Mouse (Mus musculus) cerebellum, postnatal 14 days (tissue): ENCODE measurements around the gene Il12rb2.
A peak's percentile ranks its signal among the peaks of the same experiment; 100 is the strongest.

Experiments
- DNase-seq, 2 experiments: peaks; one replicate each; pipeline ENCODE4 v3.0.0; 2021; ENCODE audit warnings: mixed read lengths in 2 of 2

Il12rb2 gene

DNA sequence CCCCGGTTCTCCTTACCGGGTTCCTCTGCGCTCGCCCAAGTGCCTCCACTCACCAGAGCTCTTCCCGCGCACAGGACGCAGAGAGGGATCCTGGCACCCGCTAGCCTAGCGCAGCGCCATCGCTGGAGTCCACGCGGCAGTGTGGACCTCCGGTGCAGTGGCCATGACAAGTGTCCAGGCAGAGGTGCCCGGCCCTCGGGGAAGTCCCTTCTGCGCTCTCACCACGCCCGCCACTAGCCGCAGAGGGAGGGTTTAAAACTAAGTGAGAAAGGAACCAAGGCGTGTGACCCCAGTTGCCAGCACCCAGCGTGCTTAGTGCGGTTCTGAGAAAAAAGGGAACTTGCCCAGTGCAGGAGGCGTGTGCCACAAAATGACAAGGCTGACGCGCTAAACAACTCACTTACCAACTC, at the start of gene Il12rb2:
Gene Il12rb2 (minus strand): TSS at position 207 of the 410 bp plus-strand sequence.
- peak in 1 of 2 experiments; percentile 4 for DNase-seq

DNA sequence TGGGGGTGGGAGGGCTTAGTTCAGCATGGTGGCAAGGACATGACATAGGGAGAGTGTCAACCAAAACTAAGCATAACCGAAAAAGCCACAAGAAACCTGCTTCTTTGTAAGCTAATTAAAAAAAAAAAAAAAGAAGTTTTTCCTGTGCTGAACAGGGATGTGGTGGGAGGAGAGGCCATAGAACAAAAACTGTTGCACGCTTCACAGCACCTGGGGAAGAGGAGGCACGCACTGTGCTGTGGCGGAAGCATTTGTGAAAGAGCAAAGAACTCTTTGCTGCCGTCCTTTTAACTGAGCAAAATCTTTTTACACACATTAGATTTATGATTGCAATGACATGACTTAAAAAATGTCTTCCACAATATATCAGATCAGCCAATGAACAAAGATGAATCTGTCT, 45.8 kb upstream of the Il12rb2 start:
- no peak for DNase-seq

DNA sequence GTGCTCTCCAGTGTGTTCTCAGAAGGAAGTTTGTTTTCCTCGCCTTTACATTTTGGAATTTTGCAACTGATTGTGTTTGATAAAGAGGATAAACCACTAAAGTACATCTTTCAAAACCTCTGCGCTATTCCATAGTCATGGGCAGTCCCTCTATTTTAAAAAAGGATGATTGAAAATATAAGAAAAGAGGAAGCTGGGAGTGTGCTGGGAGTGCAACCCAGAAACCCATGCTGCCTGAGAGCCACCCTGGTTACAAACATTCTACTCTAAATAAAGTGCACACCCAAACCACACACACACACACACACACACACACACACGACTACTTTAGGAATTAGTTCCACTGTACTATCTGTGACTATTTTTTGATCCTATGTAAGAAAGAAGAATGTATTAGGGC, 40.6 kb upstream of the Il12rb2 start:
- no peak for DNase-seq

DNA sequence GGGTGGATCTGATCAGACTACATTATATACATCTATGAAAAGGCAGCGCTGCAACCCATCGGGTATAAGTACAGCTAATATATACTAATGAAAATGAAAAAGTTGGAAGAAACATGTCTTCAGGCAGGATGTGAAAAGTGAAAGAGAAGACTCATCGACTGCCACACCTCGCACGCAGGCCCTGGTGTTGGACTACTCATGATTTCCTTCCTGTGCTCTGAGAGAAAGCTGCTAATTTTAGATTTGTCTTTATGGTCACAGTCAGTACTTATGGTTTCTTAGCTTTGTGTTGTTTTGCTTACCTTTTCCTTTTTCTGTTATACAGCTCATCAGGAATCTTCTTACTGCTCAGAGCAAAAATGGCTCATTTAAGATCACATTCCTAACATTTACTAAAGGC, 39.3 kb upstream of the Il12rb2 start:
- DNase-seq: no peak

DNA sequence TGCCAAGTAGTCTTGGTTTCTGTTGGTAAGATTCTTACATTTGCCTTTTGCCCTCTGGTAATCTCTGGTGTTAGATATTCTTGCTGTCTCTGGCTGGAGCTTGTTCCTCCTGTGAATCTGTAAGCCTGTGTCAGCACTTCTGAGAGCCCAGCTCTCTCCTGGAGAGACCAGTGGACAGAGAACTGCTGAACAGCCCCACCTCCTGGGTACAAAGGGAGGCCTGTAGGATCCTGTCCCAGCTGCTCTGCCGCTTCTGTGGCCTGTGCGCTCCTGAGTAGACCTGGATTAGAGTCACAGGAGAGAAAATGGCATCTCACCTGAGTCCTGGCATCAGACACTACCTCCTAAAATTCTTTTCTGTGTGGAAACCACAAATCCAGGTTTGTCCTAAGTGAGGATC, 37.4 kb upstream of the Il12rb2 start:
- no peak for DNase-seq

DNA sequence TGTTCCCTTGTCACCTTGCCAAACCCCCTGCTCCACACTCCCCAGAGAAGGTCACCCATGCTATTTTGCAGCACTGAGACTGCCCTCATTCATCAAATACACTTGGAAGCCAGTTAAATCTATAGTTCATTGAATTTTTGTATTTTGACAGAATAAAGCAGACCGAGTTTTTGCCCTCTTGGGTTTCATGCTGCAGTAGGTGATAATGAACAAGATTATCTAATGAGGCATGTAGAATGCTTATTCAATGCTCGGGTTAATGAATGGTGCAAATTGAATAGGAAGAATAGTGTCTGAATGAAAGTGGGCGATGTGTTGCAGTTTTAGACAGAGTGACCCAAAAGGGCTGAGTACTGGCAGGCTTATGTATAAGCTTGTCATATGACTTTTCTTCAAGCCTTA, 29.3 kb upstream of the Il12rb2 start:
- DNase-seq: no peak

DNA sequence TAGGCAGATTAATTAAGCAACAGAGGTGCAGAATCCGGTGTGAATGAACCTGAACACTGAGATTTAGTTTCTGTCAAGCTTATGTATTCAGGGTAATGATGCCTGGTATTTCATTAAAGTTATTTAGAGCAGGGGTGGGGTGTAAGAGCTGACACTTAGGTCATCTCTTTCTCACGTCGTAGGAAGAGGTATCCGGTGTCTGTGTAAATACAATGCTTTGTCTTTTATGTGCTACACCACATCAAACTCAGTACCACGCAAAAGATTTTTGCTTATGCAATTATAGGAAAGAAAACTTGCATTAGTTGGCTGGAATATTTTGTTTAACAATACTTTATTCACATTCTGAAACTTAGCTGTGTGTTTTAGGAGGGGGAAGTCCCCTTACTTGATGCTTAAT, 23.6 kb upstream of the Il12rb2 start:
- DNase-seq: no peak

DNA sequence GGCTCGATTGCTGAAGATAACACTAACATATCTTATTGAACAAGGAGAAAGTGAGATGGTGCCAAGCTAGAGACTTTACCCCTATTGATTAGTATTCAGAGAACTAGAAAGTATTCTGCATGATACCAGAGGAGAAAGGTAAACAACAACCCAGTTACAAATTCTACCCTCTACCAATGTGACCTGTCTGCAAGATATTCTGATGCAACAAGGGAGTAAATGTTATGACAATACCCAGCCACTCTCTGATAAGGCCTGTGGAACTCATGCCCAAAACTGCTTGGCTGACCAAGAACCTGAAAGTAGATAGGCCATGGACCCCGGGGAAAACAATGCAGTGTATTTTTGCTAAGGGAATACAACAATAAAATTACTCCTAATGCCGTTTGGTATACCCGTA, 10.2 kb downstream of the Il12rb2 start:
- no peak for DNase-seq

DNA sequence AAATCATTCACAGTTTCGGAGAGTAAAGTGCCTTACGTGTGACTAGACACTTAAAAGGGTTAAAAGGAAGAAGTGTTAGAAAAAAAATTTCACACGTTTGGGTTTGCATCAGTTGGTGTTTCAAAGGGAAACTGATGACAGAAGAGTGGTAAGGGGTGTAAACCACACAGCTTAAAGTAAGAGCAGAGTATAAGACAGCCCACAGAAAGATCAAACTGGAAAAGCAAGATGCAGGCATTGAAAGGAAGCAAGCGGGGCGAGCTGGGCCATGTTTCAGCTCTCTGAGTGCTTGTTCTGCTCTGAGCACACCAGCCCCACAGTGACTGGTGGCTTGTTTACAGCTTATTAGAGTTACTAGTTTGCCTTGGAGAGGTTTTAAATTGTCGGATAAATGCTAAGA, 27.9 kb downstream of the Il12rb2 start:
- no peak for DNase-seq

DNA sequence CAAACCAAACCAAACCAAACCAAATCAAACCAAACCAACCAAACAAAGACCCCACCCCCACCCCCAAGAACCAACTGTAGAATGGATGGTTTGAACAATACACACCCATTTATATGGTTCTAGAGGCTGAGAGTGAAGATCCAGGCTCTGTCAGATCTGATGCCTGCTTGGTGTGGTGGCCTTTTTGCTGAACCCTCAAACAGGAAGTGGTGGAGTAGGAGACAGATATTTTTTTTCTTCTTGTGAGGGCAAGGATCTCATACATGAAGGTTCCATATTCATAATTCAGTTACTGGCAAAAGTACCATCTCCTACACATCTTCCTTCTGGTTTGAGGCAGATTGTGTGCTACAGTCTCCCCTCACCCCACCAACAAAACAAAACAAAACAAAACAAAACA, 36.5 kb downstream of the Il12rb2 start:
- DNase-seq: no peak

DNA sequence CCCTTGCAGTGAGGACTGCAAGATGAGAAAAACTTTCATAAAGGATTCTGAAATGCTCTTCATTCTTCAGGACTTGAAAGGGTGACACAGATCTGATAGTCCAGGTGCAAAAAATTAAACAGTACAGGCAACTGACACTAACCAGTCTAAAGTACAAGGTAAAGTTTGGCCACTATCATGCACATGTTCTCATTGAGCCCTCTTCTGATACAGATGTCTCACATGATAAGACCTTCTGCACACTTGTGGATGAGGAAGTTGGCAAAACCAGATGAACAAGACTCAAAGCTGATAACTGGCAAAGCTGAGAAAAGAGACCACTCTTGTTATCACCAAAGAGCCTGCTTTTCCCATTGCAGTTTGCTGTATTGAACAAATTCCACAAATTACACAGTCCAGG, 38.0 kb downstream of the Il12rb2 start:
- no peak for DNase-seq

DNA sequence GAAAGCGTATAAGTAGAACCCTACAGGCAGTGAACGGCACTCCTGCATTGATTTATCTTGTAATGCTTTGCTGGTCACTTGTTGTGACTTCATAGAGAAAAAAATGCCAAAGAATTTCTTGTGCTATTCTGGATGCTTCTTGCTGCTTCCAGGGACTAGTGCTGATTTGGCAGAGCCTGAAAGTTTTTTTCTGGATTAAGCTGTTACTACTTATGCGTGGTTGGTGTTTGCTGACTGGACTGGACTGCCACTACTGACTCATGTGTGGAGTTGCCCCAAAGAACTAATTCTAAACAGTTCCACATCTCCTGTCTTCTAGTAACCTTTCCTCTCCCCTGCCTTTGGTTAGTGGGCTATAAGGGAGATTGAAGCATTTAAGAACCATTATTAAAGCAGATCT, 52.2 kb downstream of the Il12rb2 start:
- DNase-seq: no peak

DNA sequence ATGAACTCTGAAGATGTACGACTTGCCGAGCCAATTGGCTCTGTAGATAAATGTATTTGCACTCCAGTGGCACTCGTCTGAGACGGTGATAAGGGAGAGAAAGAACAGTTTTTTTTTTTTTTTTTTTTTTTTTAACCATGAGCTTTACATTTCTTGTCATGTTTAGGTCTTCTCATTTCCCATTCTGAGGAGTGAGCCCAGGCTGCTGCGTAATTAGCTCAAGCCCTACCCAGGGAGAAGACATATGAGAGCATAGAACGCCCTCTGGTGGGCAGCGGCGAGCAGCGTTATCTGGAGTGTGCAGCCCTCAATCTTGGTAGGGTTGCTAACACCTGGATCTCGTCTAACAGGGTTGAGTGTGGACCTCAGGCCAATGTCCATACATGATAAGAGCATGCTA, 57.5 kb downstream of the Il12rb2 start:
- peak; percentile 73 to 78 for DNase-seq

DNA sequence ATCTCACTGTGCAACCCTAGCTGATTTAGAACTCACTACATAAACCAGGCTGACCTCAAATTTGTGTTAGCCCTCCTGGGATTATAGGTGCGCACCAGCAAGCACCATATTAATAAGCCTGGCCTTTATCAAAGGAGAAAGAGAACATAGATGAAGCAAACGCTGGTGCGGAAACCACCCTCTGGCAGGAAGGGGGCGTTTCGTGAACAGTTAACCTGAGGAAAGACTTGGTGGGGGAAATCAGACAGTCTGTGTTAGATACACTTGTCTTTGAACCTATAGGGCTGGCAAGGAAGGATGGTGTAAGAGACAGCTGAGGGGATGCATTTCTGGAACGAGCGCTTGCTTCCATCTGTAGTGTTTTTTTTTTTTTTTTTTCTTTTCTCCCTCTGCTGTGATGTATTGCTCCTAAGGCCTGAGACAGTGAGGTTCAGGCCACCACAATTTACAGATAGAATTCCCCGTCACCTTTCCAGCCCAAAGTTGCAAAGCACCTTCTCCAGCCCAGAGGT, 58.1 kb downstream of the Il12rb2 start:
- DNase-seq: no peak

DNA sequence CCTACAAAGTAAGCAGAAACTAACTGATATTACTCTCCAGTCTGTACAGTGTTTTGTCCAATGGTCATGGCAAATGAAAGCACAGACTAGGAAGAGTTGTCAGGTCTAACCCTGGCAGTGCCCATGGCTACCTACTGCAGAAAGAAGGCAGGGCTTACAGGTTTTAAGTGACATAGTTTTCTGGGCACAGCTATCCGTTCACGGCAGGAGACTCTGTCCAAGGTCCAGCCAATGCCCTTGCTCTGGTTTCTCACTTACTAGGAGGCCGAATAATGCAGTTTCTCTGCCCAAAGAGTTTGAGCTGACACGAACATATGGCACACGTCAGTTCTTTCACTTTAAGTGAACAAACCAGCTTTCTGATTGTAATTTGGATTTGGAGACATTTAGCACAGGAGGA, 58.9 kb downstream of the Il12rb2 start:
- peak; percentile 32 to 52 for DNase-seq

DNA sequence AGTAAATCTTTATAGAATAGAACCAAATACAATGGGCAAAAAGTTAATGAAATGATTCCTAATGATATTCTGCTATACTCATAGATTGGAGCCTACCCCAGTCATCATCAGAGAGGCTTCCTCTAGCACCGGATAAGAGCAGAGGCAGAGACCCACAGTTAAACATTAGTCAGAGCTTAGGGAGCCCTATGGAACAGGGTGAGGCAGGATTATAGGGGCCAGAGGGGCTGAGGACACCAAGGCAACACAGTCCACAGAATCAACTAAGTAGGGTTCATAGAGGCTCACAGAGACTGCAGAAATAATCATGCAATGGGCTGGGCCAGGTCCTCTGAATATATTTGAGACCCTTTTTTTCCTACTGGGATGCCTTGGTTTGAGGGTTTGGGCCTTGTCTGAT, 61.3 kb downstream of the Il12rb2 start:
- DNase-seq: no peak

DNA sequence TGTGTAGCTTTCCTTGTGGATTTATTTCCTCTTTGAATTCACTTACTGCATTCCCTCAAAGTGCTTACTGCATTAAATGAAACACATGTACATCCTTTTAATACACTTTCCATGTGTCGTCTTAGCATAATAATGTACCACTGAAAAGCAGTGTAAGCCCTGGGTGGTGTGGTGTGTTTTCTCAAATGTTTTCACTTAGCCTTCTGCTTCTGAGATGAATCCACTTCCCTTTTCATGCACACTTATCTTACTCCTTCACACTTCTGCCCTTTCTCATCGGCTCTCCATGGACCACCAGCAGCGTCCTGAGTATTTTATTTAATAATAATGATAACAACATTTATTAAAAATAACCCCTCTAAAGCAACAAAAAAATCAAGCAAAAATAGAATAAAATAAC, 66.2 kb downstream of the Il12rb2 start:
- no peak for DNase-seq

DNA sequence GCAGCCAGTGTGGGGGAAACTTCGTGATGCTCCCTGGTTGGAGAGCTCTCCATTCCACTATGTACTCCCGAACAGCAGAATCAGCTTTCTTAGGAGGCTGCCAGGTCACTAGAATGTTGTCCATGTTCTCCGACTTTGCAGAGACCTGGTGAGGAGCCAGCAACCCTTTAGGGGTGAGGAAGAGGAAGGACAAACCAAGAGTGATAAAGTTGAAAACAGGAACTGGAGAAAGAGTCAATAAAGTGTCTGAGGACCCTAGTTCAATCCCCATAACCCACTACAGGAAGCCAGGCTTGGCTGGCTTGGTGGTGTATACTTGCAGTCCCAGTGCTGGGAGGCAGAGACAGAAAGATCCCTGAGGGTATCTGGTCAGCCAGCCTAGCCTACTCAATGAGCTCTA, 67.0 kb downstream of the Il12rb2 start:
- DNase-seq: no peak

DNA sequence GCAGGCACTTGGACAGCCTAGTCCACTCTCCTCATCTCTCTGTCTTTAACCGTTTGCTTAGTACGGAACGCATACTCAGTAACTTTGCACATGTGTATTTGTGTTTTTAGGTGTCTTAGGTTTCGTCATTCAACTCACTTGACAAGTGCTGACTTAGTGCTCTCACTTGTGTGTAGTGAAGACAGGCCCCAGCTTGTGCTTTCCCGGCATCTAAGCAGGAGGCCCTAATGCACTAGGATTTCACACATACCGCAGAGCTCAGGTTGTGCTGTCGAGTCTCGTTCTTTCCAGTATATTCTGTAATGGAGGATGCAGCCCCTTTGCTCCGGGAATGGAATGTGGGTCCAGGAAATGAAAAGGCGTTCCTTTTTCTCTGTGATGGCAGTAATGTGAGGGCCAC, 72.8 kb downstream of the Il12rb2 start:
- DNase-seq: no peak

DNA sequence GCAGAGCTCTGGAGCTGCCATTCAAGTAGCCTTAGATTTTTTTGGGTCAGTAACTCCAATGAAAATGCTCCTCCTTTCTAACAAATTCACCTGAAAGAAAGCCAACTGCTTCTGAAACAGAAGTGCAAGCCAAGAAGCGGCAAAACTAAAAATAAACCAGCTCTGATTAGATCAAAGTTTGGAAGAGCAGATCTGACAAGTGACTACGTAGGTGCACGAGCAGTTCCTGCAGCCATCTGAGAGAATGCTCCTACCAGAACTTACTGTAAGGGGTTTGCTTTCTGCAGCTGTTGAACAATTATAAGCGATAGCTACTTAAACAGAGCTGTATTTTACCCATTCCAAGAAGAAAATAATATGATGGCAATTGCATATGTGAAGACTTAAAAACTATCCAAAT, 73.5 kb downstream of the Il12rb2 start:
- no peak for DNase-seq

DNA sequence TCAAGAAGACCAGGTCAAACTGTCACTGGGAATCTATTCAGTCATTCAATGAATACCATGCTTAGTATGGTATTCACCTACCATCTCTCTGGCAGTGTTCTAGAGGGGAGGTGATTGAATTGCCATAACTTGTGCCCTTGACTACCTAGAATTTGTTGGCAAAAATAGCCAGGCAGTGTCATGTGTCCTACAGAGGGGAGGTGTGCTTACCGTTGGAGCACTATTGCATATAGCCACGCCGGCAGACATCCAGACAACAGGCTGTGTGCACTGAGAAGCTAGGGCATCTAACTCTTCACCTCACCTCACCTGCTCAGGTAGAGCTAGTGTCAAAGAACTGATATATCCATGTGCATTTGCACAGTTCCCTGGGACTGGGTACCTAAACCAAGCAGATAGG, 74.8 kb downstream of the Il12rb2 start:
- no peak for DNase-seq

DNA sequence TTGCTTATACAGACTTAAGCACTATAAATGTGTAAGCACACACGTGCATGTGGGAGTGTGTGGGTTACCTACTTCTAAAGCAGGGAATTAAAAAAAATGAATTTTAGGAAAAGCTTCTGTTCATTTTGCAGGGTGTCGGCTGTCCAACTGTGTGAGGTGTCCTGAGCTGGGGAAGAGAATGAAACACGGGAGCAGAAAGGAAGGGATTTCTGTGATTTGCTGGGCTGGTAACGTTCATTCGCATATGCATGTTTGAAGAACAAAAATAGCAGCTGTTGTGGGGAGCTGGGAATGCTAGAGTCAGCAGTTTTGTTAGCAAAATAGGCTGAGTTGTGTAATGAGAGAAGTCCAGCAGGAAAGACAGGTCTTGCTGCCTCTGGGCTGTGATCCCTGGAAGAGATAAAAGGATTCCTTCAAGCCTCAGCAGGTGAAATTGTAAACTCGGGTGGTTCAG, 75.3 kb downstream of the Il12rb2 start:
- no peak for DNase-seq

DNA sequence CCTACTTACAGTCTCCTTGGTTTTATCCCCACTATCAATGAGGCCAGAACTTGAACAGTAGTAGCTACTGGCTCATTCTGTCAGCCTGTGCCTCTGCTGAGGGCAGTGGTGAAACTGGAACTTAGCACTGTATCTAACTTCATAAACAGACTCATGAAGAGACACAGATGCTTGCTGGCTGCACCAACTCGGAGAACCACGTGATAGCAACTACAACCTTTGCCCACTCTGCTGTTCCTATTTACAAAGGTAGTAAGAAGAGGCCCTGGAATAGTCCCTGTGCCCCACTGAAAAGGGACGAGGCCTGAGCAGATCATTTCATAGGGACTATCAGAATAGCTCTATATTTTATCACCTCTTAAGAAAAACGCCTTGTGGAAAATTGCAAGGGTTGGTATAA, 75.7 kb downstream of the Il12rb2 start:
- no peak for DNase-seq

DNA sequence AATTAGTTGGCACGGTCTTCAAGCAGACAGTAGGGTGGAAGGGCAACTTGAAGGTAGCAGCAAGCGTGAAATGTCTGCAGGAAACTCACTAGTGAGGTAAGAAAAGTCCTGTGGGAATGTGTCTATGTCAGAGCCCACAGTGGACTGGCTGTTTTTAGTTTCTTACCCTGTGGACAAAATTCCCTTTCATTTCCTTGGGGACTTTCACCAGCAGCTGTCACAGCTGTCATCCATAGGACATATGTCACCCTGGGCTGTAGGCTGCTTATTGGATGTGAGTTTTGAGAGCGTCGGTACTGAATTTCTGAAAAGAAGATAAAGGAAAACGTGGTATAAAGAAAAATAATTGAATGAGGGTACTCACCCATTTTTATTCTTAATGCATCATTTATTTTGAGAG, 77.2 kb downstream of the Il12rb2 start:
- no peak for DNase-seq

DNA sequence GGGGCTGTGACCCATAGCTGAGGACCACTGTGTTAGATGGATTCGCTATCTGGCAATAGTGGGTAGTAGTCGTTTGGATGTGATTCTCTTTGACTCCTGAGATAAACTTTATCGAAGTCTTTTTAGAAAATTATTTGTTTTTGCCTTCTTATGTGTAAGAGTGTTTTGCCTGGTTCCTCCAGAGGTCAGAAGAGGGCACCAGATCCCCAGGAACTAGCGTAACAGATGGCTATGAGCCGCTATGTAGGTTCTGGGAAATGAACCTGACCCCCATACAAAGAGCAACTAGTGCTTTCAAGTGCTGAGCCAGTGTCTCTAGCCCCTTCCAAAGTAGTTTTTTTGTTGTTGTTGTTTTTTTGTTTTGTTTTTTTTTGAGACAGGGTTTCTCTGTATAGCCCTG, 79.9 kb downstream of the Il12rb2 start:
- peak; percentile 17 for DNase-seq
